Mouse (Mus musculus) thymus, adult 2 months (tissue): ENCODE results near the gene Cntn2.

Experiments
- CTCF ChIP-seq: fragments of 200-500 bp; IDR thresholded peaks from 2 replicates; pipeline ENCODE4 v1.5.1; 2012; ENCODE audit warnings: mild to moderate bottlenecking, control low read depth, low read length, moderate library complexity, borderline replicate concordance; ENCODE audit not compliant: control insufficient read depth, poor library complexity, insufficient read depth; ENCODE audit errors: extremely low read depth
- POLR2A ChIP-seq: fragments of 200-500 bp; IDR thresholded peaks from 2 replicates; pipeline ENCODE4 v1.6.1; 2012; ENCODE audit warnings: mild to moderate bottlenecking, low read length, control low read depth, moderate library complexity; ENCODE audit not compliant: control insufficient read depth, poor library complexity, insufficient read depth; ENCODE audit errors: extremely low read depth

- TF ChIP-seq POLR2A (no peak), CTCF (no peak)
Observed at GRCm38 (mm10) chr1:132515339-132515738, 27.7 kb downstream of the Cntn2 start.
